Mouse (Mus musculus) right cerebral cortex, postnatal 4 days (tissue): ENCODE data around the gene Man1b1.

ENCODE experiments used
- DNase-seq: peaks from one replicate; pipeline ENCODE4 v3.0.0-alpha.2; 2022

Man1b1 gene

GRCm38 (mm10) chr2:25305587-25306359 lies 26.4 kb upstream of the Man1b1 start:
- no peak for DNase-seq

DNA sequence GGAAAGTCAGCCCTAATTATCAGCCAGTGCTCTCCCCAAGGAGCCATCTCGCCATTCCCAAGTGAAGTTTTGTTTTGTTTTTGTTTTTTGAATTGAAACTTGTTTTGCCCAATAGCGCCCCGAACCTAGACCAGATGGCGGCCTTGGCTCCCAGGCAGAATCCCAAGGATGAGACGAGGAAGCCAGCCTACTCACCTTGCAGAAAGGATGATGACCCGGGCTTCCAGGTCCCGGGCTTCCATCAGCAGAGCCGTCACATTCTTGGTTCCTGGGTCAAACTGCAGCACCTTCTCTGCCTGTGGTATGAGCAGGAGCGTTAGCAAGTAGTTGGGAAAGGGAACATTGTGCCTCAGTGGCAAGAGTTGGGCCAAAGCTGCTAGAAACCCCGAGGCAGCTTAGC lies 22.0 kb upstream of the Man1b1 start:
- no peak for DNase-seq

- no peak for DNase-seq
These were observed 21.2 kb upstream of the Man1b1 start for GRCm38 (mm10) chr2:25310969-25311368.

- DNase-seq = no peak
These were observed 20.6 kb upstream of the Man1b1 start for GRCm38 (mm10) chr2:25311491-25311891.

- DNase-seq = no peak
These were observed 13.8 kb upstream of the Man1b1 start for GRCm38 (mm10) chr2:25318119-25318966.

- peak; percentile 88 for DNase-seq
These were observed 13.0 kb upstream of the Man1b1 start, which contains the start of gene Grin1 for GRCm38 (mm10) chr2:25318971-25319773. Grin1 (minus strand) TSS chr2:25319187.

DNA sequence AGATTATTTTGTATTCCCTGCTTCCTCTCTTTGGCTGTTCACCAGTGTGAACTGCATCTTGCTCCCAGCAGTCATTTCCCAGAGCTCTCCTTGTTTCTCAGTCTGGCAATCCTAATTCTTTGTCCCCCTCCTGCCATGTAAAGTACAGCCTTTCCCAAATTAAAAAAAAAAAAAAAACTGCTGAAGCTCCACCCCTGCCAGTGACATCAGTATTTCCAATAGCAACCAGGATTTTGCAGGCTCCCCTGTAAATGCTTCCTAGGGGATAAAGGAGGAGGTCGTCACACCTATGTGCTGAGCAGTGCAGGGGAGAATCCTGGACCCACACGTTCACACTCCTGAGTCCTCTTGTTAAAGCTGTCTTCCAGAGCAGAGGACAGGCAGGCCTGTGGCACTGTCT lies 12.1 kb upstream of the Man1b1 start:
- DNase-seq = no peak

GRCm38 (mm10) chr2:25326036-25326435 lies 6.1 kb upstream of the Man1b1 start:
- no peak for DNase-seq

DNA sequence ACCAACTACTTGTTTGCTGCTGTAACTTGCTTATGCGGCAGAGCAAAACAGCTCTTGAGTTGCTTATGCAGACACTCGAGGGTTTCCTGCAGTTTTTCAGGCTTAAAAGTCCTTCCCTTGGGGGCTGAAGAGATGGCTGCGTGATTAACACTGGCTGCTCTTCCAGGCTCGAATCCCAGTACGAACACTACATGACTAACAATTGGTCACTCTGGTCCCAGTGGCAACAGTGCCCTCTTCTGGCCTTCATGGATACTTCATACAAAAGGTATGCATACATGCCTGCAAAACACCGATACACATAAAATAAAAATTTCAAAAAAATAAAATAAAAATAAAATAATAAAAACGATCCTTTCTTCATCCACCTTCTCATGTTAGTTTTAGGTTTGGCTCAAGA lies 3.7 kb upstream of the Man1b1 start:
- DNase-seq = peak; percentile 47

DNA sequence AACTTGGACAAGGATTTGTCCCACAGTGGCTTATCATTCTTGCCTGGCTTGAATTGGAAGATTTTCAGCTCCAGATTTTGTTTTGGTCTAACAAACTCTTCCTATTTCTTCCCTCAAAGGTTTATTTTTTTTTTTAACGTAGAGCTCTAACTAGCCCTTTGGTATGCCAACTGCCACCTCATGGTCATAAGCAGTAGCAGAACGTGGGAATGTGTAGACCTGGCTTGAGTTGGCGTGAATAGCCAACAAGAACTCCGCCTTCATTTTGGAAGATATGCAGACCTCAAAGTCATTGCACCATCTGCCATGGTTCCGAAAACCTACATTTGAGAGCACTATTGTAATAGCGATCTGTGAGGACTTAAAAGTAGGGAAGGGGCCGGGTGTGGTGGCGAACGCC lies 668 bp upstream of the Man1b1 start:
- DNase-seq = no peak

GRCm38 (mm10) chr2:25333569-25333968 lies 1.4 kb downstream of the Man1b1 start:
- DNase-seq = no peak

DNA sequence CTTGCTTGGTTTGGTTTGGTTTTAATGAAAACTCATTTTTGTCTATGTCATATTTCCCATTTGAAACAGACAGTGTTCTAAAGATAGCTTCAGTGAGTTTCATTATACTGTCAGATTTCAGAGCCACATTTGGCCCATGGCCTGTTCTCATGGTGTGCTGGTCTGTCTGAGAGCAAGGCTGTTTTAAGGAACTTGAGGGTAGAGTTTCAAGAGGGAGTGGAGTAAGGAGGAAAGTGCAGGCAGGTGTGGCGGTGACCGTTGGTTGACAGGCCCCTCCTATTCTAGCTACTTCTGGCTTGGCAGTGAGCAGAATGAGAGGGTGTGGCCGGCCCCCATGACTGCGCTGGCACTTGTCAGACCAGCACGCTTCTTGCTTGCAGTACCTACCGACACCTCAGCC lies 6.2 kb downstream of the Man1b1 start:
- no peak for DNase-seq

- no peak for DNase-seq
These were observed 16.0 kb downstream of the Man1b1 start for GRCm38 (mm10) chr2:25348162-25348561.

DNA sequence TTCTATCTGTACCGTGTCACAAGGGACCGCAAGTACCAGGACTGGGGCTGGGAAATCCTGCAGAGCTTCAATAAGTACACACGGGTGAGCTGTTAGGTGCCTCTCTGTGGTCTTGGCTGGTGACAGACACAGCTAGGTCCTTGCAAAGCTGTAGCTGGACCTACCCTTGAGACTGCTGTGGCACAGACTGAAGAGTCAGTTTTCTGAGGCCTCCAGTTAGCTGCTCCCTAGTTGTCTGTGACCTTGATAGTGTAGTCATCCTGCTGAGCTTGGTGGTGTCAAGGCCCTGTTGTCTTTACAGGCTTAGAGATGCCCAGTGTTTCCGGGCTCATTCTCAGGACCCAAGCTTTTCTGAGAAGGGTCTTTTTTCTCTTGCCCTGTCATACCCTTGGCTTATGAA lies 17.4 kb downstream of the Man1b1 start:
- no peak for DNase-seq

GRCm38 (mm10) chr2:25350701-25351100 lies 18.6 kb downstream of the Man1b1 start:
- no peak for DNase-seq

- DNase-seq = no peak
These were observed 22.1 kb downstream of the Man1b1 start for GRCm38 (mm10) chr2:25354211-25354610.

DNA sequence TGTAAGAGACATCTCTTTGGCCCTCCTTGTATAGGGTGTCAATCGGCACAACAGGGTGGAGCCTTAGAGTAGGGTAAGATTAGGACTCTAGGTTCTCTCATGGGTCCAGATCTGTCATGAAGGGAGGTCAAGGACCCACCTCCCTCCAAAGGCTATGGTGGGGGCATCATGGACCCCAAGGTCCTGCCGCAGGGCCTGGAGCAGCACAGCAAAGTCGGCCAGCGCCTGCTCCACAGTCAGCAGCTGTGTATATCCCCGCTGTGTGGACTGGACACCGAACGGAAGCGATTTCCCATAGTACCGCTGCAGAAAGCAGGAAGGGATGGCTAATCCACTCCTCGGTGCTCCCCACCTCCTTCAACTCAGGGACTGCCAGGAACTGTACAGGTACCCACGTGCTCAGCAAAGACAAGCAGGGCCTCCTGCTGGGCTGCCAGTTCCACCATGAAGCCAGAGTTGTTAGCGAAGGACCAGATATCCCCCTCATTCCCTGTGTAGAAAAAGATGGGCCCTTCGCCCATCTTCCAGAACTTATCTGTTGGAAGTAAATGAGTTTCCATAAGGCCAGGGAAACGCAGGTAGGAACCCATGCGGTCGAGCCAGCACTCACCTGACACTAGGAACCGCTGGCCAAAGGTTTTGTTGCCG lies 23.4 kb downstream of the Man1b1 start:
- no peak for DNase-seq

- peak; percentile 81 for DNase-seq
These were observed 24.3 kb downstream of the Man1b1 start, which contains the start of gene Dpp7 for GRCm38 (mm10) chr2:25356208-25357079. Dpp7 (minus strand) TSS chr2:25356359.

DNA sequence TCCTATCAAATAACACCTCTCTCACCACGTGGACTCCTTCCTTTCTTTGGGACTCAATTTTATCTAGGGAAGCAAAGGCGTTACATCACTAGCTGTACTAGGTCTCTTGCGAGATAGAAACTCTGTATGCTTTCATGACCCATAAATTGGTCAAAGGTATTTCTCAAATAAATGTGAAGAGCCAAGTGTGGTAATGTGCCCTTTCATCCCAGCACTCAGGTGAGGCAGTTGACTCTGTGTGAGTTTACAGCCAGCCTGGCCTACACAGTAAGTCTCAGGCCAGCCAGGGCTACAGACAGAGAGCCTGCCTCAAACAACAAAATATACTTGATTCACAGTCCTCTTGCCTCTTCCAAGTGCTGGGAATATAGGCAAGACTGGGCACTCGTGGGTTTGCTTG lies 27.7 kb downstream of the Man1b1 start:
- DNase-seq = no peak

GRCm38 (mm10) chr2:25363478-25364178 lies 31.5 kb downstream of the Man1b1 start:
- DNase-seq = no peak

- DNase-seq = no peak
These were observed 32.2 kb downstream of the Man1b1 start for GRCm38 (mm10) chr2:25364313-25364712.
